Mouse (Mus musculus) T-helper 17 cell (primary cell): ENCODE results near the gene Chst11.
"Not testable (repeated sequence)": the region's sequence is repeated elsewhere in the genome, so short reads cannot be mapped to it uniquely, and the experiment has no call there.

Experiments used
- in situ Hi-C, 2 experiments: fragments of 300-600 bp; cut with MboI, MseI; formaldehyde crosslinking; loops; 1 replicate in 1 of 2; 2 replicates in 1 of 2; pipeline ENCODE4 v1.15.1; 2025; ENCODE audit warnings: high pct_unique_total_duplicates in 2 of 2

Gene Chst11

DNA sequence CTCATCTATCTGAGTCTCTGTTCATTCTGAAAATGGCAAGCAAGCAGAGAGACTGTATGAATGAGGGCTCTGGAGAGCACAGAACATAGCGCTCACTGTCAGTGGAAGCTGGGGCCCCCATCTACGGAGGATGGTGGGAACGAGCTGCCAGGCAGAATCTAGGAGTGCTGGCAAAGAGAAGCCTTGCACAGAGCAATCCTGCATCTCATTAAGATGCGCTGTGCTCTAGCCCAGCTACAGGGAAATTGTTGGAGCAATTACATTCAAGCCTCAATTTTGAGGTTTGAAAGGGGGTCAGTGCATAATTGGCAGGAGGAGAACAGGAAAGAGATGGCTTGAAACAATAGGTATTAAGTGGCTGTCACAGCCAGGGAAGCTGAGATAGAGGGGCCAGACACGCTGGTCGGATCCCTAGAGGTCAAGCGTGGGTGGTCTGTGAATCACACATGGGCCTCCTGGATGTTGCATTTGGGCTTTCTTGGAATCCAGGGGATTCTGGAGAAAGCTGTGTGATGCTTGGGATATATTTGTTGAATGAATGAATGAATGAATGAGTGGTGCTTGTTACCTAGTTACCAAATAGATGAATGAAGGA lies 121.0 kb downstream of the Chst11 start:
- in situ Hi-C loops = loop anchor here in 1 of 2 experiments (5.0 kb wide), 1 partner anchor 106 kb away; no protein-coding TSS in a partner anchor

DNA sequence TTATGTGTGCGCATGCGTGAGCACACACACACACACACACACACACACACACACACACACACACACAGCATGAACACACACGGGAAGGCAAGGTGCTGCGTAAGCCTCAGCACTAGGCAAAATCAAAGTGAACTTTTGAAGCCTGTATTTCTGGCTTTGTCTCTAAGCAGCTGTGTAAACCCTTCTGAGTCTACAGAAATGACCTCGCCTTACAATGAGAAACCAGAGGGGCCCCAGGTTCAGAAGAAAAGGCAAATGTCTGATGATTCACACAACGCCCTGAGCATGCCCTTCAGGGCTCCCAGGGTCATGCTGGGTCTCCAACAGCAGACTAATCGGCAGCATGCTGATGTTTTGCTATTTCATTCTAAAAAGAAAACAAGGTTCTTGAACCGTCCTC lies 122.1 kb downstream of the Chst11 start:
- in situ Hi-C loops = loop anchor here in 1 of 2 experiments (5.0 kb wide), 1 partner anchor 105 kb away; no protein-coding TSS in a partner anchor

DNA sequence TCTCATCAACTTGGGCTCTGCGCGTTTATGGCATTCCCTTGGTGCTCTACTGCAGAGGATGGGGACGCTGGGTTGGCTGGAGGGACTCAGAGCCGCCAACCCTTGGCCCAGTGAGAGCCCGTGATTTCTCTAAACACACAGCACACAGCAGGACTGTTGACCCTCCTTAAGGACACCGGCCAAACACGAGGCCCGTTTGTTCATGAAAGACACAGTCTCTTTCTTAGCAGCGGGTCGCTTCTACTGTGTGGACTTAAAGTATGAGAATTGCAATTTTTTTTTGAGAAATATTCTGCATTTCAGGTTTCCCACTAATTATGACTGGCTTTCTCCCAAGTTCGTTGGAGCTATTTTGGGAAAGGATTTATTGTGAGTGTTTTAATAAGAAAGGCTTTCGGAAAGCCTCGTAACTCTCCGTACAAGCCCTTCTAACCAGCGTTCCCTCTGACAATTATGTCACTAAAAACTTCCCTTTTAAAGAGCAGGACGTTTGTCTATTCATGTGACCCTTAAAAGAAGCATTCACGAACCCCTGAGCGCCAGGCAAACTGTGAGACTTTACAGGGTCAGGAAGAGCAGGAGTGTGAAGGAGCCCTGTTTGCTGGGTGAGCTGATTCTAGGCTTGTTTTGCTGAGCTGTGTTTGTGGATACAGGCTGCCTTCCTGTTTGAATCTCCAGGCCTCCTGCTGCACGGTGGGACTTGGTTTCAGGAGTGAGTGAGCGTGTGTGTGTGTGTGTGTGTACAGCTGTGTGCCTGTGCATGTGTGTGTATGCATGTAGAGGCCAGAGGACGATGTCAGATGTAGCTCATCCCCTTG lies 122.8 kb downstream of the Chst11 start:
- in situ Hi-C loops = loop anchor here in 1 of 2 experiments (5.0 kb wide), 1 partner anchor 104 kb away; no protein-coding TSS in a partner anchor

DNA sequence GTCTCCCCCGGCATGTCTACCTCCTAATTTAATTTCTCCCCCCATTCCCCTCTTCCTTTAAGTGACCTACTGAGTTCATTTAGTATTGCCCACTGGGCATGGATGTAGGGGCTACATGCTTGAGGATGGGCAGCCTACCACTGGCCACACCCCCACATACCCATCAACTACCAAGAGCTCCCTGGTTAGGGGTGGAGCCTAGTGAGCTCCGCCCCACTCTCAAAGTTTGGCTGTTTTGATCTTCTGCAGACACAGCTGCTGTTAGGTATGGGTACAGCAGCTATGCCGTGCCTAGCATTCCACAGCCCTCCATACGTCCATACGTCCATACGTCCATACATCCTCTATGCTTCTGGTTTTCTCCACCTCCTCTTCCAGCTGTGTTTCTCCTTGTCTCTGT lies 123.6 kb downstream of the Chst11 start:
- in situ Hi-C loops = loop anchor here in 1 of 2 experiments (5.0 kb wide), 1 partner anchor 103 kb away; no protein-coding TSS in a partner anchor

DNA sequence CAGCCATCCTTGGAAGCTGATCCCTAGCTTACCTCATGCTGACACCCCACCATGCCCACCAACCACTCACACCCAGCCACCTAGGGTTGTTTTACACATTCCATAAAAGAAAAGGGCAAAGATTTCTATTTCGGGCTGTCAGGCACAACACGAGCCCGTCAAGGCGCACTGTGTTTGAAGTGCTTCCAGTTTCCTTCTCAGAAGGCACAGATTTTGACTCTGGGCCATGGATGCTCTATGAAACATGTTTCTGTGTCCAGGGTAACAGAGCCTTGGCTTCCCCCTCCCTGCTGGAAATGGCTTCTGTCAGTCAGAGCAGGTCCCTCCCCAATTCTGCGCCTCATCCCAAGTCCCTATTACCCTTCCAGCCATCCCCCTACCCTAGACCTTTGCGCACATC lies 125.7 kb downstream of the Chst11 start:
- in situ Hi-C loops = no loop called here

DNA sequence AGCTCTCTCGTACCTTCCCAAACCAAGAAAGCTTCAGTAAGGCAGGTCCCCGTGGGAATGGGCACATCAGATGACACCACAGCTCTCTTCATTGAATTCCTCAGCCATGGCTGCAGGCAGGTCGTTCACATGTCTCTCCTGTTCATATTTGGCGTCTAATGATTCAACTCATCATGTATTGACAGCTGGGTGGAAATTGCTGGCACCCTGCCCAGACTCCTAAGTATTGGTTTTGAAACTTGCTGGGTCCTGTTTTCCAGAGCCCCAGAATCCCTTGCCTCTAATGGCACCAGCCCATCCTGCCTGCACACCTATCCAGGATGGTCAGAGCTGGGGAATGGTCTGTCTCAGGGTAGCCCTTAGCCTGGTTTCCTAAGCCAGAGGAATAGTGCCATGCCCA lies 127.0 kb downstream of the Chst11 start:
- in situ Hi-C loops = no loop called here

DNA sequence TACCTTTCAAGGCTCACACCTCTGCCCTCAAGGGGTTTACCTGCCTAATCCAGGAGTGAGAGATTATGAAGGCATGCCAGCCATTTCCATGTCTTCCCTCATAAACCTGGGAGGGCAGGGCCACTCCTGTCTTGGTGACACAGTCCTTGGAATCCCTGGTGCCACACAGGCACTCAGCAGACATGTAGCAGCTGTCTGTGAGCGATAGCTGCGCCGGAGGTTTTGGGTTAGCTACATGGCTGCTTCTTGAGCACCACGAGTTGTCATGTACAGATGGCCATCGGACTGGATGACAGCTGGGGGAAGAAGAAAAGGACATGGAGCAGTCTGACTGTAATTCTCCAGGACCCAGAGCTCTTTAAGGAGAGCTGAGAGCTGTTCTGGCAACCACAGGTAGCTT lies 129.3 kb downstream of the Chst11 start:
- in situ Hi-C loops = no loop called here

DNA sequence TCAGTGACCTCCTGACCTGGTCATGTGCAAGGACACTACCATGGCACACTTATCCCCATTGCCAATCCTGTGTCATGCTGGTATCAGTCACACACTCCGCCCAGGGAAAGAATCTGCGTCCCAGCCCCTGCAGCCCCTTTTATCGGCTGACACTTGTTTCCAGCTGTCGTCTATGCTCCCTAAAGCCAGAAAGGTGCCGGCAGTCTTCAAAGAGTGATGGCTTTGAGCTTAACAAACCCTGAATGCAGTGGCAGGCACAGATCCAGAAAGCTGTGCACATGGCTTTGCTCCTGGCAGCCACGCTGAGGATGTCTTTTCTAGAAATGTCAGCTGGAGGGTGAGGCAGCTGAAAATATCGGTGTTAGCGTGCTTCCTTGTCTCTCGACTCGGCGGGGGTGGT lies 131.6 kb downstream of the Chst11 start:
- in situ Hi-C loops = no loop called here

DNA sequence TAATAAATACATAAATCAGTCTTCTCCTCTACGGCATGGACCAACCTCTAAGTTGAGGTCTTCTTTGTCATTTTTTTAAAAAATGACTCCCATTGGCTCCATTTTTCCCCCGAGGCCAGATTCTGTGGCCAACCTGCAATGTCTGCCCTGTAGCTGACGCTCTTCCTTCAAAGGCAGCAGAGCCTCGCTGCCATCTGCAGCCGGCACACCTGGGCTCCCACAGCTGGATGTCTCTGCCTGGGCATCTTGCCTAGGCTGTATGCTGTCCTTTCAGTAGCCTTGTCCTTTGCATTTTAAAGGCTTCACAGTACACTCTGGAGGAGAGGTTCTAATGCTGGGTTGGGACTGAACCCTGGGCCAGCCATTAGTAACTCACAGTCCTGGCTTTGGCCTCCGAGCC lies 132.6 kb downstream of the Chst11 start:
- in situ Hi-C loops = no loop called here

DNA sequence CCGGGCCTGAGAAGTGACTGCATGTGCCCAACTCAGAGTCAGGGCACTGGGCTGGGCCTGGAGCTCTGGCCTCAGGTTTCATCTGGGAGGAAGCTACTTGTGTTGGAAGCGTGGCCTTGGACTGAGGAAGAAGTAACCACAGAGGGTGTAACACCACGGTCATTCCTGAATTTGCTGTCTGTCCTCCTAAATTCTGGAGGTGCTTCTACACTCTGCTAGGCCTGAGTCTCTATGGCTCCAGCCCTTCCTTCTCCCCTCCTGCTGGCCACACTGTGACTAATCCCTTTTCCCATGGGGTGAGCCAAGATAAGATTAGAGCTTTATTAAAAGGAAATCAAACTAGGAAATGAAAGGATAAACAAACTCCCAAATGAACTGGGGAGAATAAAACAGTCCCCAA lies 133.3 kb downstream of the Chst11 start:
- in situ Hi-C loops = no loop called here

DNA sequence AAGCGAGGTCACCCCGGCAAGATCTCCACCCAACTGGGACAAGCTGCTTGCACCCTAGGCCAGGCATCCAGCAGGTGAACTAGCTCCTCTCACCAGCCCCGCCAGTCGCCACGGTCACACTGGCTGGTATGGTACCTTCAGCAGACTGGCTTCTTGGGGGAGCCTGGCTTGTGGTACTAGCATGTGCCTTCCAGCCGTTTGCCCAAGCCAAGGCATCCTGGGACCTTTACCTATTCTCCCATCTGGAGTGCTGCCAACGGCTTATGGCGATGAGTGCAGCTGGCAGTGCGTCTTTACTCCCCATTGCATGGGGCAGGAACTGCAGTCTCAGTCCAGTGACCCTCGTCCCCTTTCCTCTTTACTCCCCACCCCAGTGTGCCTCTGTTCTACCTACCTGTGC lies 133.7 kb downstream of the Chst11 start:
- in situ Hi-C loops = no loop called here

DNA sequence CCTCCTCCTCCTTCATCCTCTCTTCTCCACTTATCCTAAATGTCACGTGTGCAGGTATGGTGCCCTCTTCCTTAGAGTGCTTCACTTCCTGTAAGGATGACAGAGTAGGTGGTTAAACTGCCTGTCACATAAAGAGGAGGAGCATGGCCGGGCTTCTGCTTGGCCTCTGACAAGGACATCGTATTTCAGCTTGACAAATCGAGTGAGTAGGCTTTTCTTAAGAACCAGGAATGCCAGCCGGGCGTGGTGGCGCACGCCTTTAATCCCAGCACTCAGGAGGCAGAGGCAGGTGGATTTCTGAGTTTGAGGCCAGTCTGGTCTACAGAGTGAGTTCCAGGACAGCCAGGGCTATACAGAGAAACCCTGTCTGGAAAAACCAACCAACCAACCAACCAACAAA lies 134.2 kb downstream of the Chst11 start:
- in situ Hi-C loops = not testable (repeated sequence)

DNA sequence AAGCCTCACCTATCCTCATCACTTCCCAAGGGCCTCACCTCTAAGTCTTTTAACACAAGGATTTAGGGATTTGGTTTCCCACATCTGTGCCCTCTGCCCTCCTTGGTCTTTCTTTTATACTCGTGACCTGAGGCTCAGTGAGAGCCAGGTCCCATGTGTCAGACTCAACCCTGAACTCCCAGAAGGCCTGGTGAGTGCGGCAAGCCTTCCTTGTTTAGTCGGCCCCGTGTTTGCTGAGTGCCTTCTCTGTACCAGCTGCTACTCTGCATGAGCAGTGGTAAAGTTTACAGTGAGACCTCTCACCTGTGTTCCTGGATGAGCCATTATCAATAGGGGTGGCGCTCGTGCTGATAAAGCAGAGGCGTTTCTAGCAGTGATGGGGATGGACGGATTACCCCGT lies 134.6 kb downstream of the Chst11 start:
- in situ Hi-C loops = no loop called here

DNA sequence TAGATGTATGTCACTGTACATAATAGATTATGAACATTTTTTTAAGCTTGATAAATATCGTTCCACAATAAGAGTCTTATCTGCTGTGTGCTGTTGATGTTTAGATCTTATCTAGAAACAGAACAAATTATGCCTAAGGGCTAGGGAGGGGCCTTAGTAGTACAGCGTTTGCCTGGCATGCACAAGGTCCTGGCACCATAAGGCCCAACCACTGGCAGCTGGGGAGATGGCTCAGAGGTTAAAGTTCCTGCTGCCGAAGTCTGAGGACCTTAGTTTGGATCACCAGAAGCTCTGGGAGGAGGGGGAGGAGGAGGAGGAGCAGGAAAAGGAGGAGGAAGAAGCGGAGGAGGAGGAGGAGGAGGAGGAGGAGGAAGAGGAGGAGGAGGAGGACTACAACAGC lies 135.6 kb downstream of the Chst11 start:
- in situ Hi-C loops = no loop called here

DNA sequence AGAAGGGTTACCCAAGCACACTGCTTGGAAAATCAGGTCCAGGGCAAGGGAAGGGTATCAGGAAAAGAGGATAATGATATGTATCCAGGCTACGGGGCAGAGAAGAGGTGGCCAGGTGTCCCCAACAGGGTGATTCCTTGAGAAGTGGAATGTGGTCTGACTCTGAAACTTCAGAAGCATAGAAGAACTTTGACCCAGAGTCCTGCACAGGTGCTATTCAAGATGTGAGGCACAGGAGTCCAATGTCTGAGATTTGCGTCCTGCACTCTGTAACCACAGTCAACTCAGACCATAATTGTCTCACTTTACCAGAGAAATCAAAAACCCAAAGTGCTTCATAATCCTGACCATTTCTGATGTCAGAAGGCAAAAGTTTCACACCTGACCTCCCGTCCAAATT lies 139.3 kb downstream of the Chst11 start:
- in situ Hi-C loops = no loop called here

DNA sequence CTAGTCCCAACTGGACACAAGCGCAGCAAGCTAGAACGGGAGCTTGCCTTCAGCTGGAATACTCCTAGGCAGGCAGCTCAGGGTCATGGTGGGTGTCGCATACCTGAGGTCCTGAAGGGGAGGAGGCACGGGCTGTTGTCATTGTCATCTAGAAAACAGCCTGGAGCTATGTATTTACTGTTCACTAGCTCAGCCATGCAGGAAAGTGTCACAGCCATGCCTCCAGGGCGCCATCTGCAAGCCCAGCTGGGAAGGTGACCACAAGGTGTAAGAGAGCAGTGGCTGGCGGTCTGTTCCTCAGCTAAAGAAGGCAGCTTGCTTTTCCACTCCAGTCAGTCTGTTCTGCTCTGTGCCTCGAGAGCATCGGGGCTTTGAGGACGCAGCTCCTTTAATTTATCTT lies 141.1 kb downstream of the Chst11 start:
- in situ Hi-C loops = no loop called here

DNA sequence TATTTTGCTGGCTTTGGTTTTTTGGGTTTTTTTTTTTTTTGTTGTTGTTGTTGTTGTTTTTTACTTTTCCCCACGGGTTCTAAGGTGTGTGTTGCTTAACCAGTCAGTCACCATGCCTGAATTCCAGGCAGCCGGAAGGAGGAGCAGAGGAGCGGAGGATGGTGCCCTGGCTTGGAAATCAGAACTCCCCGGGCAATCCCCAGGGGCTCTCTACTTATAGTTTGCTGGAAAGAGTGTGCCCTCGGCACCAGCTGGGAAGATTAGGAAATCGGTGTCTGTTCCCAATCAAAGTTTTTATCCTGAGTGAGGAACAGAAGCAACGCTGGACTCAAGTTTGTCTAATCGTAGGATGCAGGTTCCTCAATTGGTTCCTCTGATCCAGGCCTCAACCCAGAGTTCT lies 143.1 kb downstream of the Chst11 start:
- in situ Hi-C loops = no loop called here

DNA sequence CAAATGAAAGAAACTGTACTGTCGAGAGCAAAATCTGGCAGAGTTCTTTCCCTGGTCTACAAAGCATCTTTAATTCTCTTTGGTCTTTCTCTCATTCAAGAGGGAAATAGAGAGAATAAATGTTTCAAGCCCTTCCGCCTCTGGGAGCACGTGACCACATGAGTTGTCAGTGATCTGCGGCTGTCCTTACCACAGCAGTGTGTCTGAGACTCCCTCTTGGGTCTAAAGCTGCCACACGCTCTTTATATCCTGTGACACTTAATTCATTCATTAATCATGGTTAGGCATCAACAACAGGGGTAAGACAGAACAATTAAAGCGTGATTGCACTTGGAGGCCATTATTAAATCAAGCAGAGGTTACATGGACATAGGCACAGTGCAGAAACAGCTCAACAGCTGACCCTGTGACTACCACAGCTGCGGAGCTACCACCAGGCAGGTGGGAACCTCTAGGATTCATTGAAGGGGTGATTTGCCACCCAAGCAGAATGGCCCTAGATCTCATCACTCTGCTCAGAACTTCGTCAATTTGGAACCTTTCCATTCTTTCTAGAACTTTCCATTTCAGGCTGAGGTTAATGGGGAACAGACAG lies 144.4 kb downstream of the Chst11 start:
- in situ Hi-C loops = no loop called here

DNA sequence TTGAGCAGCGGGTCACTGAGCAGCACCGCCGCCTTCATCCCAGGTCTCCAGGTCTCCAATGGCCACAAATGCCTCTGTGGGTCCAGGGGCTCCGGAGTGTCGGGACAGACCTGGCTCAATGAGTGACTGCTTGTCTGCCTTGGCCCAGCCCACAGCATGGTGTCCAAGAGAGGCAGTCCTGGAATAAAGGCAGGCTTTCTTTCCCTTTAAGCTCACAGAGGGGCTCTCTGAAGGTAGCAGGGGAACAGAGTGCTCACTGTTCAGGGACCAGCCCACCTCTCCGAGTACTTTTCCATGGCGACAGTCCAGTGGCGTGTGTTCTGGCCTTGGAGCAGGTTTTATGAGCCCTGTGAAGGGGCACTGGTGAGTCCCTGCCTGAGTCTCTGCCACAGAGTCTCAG lies 145.3 kb downstream of the Chst11 start:
- in situ Hi-C loops = no loop called here

DNA sequence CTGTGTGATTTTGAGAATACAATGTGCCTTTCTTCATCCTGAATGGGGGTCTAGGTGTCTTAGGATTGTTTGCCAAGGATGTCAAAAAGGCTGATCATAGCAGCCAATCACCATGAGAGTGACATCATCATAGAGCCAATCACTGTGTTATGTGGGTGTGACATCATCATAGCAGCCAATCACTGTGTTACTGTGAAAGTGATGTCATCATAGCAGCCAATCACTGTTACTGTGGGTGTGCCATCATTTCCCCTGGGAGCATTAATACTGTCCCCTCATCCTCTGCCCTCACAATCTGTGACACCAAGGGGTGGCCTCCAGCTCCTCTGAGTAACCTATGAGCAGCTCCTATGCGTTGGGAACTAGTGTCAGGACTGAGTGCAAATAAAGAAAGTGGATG lies 146.6 kb downstream of the Chst11 start:
- in situ Hi-C loops = no loop called here

DNA sequence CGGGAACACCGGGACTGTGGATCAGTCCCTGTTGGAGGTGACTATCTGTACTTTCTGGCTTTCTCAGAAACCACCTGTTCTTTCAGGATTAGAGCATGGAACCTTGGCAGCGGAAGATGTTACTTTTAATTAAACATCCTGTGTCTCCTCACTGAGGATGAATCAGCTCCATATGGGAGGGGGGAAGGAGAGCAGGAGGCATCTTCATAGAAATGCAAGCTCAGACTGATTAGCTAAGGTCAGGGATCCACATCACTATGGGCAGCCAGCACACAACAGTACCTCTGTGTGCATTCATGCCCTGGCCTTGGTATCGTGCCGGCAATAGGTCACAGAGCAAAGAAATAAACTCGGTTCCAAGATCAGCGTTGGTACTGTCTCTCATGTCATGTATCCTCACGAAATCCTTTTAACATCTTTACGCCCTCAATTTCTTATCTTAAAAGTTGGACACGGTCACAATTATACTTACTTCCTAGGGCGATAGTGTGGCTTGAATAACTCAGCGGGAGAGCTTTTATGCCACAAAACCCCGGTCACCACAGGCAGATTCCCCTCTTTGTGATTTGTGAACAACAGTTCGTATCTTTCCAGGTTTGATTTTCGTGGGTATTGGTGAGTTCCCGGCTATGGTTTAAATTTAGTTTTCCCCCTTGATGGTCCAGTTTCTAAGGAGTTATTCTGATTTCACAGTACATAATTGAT lies 148.7 kb downstream of the Chst11 start:
- in situ Hi-C loops = no loop called here

DNA sequence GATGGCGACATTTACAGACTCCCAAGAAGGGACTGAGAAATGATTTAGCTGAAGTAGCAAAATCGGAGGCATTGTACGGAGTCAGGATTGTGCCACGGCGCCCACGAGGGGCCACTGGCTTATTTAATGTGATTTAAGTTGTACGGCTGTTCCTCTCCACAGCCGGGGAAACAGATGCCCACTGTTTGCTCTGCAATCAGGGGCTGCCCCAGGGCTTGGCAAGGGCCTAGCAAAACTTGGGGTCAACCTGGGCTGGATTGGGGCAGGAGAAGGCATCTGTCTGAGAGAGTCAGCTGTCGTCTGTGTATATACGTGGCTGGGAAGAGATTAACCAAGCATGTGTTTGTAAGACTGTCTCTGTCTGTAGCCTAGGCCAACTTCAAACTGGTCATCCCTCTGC lies 149.6 kb downstream of the Chst11 start:
- in situ Hi-C loops = no loop called here
